Mouse (Mus musculus) adrenal gland, adult 8-10 months (tissue): ENCODE measurements around the gene A930002H24Rik. TPM values are rescaled to one million over a fixed set of nuclear protein-coding genes. Genes with fewer than 3 reads are reported as not detected.
"Not testable (repeated sequence)": the region's sequence is repeated elsewhere in the genome, so short reads cannot be mapped to it uniquely, and the experiment has no call there.

Experiments
- DNase-seq: peaks from one replicate; pipeline ENCODE4 v3.0.0; 2022
- total RNA-seq, 4 experiments: library from RNA; stranded (reverse); gene quantifications; 2 replicates each; pipeline ENCODE4 v1.2.4; 2022

The A930002H24Rik gene
- total RNA-seq, result 1 to 10 TPM in 1 of 4 experiments, not detected in 3; 2.4 TPM

GRCm38 (mm10) chr17:63863647-63864149 is at the start of gene A930002H24Rik:
Gene A930002H24Rik, minus strand, starts transcription at chr17:63863791.
- peak; percentile 99 for DNase-seq

- DNase-seq, result no peak
Observed at GRCm38 (mm10) chr17:63909297-63909696, 45.7 kb upstream of the A930002H24Rik start.

GRCm38 (mm10) chr17:63897050-63897449 is 33.5 kb upstream of the A930002H24Rik start:
- no peak for DNase-seq

- no peak for DNase-seq
Observed at GRCm38 (mm10) chr17:63895829-63896228, 32.2 kb upstream of the A930002H24Rik start.

- no peak for DNase-seq
Observed at GRCm38 (mm10) chr17:63890611-63891010, 27.0 kb upstream of the A930002H24Rik start.

GRCm38 (mm10) chr17:63886988-63887387 is 23.4 kb upstream of the A930002H24Rik start:
- DNase-seq, result no peak

- no peak for DNase-seq
Observed at GRCm38 (mm10) chr17:63880009-63880408, 16.4 kb upstream of the A930002H24Rik start.

GRCm38 (mm10) chr17:63878889-63879288 is 15.3 kb upstream of the A930002H24Rik start:
- no peak for DNase-seq

GRCm38 (mm10) chr17:63871773-63872172 is 8.2 kb upstream of the A930002H24Rik start:
- DNase-seq, result no peak

GRCm38 (mm10) chr17:63864171-63864571 is 580 bp upstream of the A930002H24Rik start:
- no peak for DNase-seq

- no peak for DNase-seq
Observed at GRCm38 (mm10) chr17:63863012-63863630, 470 bp downstream of the A930002H24Rik start, which contains the start of gene Fer. Gene Fer, plus strand, starts transcription at chr17:63863062.

- no peak for DNase-seq
Observed at GRCm38 (mm10) chr17:63862399-63862798, 1.2 kb downstream of the A930002H24Rik start.

- no peak for DNase-seq
Observed at GRCm38 (mm10) chr17:63860988-63861387, 2.6 kb downstream of the A930002H24Rik start.

GRCm38 (mm10) chr17:63857023-63857544 is 6.5 kb downstream of the A930002H24Rik start:
- DNase-seq, result no peak

GRCm38 (mm10) chr17:63850016-63850415 is 13.6 kb downstream of the A930002H24Rik start:
- DNase-seq, result no peak

- DNase-seq, result peak; percentile 82
Observed at GRCm38 (mm10) chr17:63849566-63849965, 14.0 kb downstream of the A930002H24Rik start.

GRCm38 (mm10) chr17:63849151-63849550 is 14.4 kb downstream of the A930002H24Rik start:
- no peak for DNase-seq

- DNase-seq, result not testable (repeated sequence)
Observed at GRCm38 (mm10) chr17:63845766-63846165, 17.8 kb downstream of the A930002H24Rik start.

- no peak for DNase-seq
Observed at GRCm38 (mm10) chr17:63844936-63845335, 18.7 kb downstream of the A930002H24Rik start.

- no peak for DNase-seq
Observed at GRCm38 (mm10) chr17:63842226-63842625, 21.4 kb downstream of the A930002H24Rik start.

GRCm38 (mm10) chr17:63839636-63840269 is 23.8 kb downstream of the A930002H24Rik start:
- no peak for DNase-seq

GRCm38 (mm10) chr17:63838144-63838543 is 25.4 kb downstream of the A930002H24Rik start:
- DNase-seq, result no peak

GRCm38 (mm10) chr17:63836641-63837040 is 26.9 kb downstream of the A930002H24Rik start:
- no peak for DNase-seq

- no peak for DNase-seq
Observed at GRCm38 (mm10) chr17:63836223-63836622, 27.4 kb downstream of the A930002H24Rik start.
